Mouse (Mus musculus): Measurements from ENCODE around the gene Bcl2. TPM values are rescaled to one million over a fixed set of nuclear protein-coding genes. Genes with fewer than 3 reads are reported as not detected.

The Bcl2 gene
- total and polyA plus RNA-seq, 3 experiments = 1.2 to 4.9 (median 2.9) TPM

GRCm38 (mm10) chr1:106503910-106504309 lies 210.2 kb downstream of the Bcl2 start:
- Histone ChIP-seq H3K9me3 (replicated peaks) (no peaks in the 10 kb centered on the region), H3K36me3 (replicated peaks) (no peaks in the 10 kb centered on the region), H3K27me3 (ENCODE audit: insufficient read depth, low read length) (no peaks in the 10 kb centered on the region), H3K4me3 (ENCODE audit: low read depth, low read length) (no peak overlapping the region), H3K4me1 (ENCODE audit: insufficient read depth, low read depth, low read length) (no peaks in the 10 kb centered on the region)
- ATAC-seq (ENCODE audit: extremely low read depth, insufficient number of reproducible peaks, low FRiP score, poor library complexity, severe bottlenecking) (no peak), DNase-seq (ENCODE audit: low spot score) (no peak)
- TF ChIP-seq TAL1 (conservative IDR thresholded peaks at IDR 0.05; ENCODE audit: low read depth, low read length) (no peak), POLR2AphosphoS5 (IDR thresholded peaks at IDR 0.05; ENCODE audit: insufficient replicate concordance, low read depth, low read length) (no peak), GATA1 (IDR thresholded peaks at IDR 0.05; ENCODE audit: borderline replicate concordance, low read length) (no peak), CTCF (IDR thresholded peaks at IDR 0.05; ENCODE audit: low read depth, low read length) (no peak), GATA2 (IDR thresholded peaks at IDR 0.05; ENCODE audit: borderline replicate concordance, low read depth, low read length) (no peak)

DNA sequence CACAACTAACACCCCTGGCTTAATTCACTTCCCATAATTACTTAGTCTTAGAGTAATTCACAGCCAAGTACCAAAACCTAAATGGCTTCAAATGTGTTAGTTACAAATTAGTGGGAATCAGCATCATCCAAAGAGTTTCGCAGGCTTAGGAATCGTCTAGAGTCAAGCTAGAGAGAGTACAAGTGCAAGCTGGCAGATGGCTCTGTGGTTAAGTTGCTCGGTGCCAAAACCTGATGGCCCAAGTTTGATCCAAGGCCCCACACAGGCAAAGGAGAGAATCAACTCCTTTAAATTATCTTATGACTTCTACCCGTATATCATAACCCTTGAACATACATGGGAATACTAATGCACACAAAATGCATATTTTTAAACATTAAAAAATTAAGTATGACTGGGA lies 210.7 kb downstream of the Bcl2 start:
- no peak for ATAC-seq (ENCODE audit: extremely low read depth, insufficient number of reproducible peaks, low FRiP score, poor library complexity, severe bottlenecking)
- no peak for DNase-seq (ENCODE audit: low spot score)
- TF ChIP-seq GATA1 (IDR thresholded peaks at IDR 0.05; ENCODE audit: borderline replicate concordance, low read length) (no peak), CTCF (IDR thresholded peaks at IDR 0.05; ENCODE audit: low read depth, low read length) (no peak), TAL1 (conservative IDR thresholded peaks at IDR 0.05; ENCODE audit: low read depth, low read length) (no peak), POLR2AphosphoS5 (IDR thresholded peaks at IDR 0.05; ENCODE audit: insufficient replicate concordance, low read depth, low read length) (no peak), GATA2 (IDR thresholded peaks at IDR 0.05; ENCODE audit: borderline replicate concordance, low read depth, low read length) (no peak)
- Histone ChIP-seq H3K36me3 (replicated peaks) (no peaks in the 10 kb centered on the region), H3K27me3 (ENCODE audit: insufficient read depth, low read length) (no peaks in the 10 kb centered on the region), H3K4me3 (ENCODE audit: low read depth, low read length) (no peak overlapping the region), H3K9me3 (replicated peaks) (no peaks in the 10 kb centered on the region), H3K4me1 (ENCODE audit: insufficient read depth, low read depth, low read length) (no peaks in the 10 kb centered on the region)

DNA sequence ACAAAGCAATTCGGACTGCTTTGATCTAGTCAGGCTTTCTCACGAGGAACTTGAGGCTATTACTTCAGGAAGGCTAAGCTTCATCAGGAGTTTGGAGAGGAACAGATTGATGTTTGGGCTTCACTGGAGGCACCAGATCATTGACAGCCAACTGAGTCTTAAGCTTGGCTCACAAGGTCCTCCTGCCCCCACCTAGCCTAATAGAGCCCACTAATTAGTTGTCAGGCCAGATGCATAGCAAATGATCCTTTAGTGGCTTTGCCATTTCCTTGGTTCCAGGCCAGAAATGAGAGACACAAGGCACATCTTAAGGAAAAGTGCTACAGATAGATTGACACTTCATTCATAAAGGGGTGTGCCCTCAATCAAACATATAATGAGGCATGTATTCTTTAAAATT lies 216.1 kb downstream of the Bcl2 start:
- H3K27me3 ChIP-seq (ENCODE audit: insufficient read depth, low read length) = no peaks in the 10 kb centered on the region
- H3K36me3 ChIP-seq (replicated peaks) = no peaks in the 10 kb centered on the region
- no peak for TF ChIP-seq GATA1 (IDR thresholded peaks at IDR 0.05; ENCODE audit: borderline replicate concordance, low read length)
- TF ChIP-seq GATA2 (IDR thresholded peaks at IDR 0.05; ENCODE audit: borderline replicate concordance, low read depth, low read length) = no peak
- no peak for TF ChIP-seq CTCF (IDR thresholded peaks at IDR 0.05; ENCODE audit: low read depth, low read length)
- TF ChIP-seq TAL1 (conservative IDR thresholded peaks at IDR 0.05; ENCODE audit: low read depth, low read length) = no peak
- TF ChIP-seq POLR2AphosphoS5 (IDR thresholded peaks at IDR 0.05; ENCODE audit: insufficient replicate concordance, low read depth, low read length) = no peak
- H3K4me3 ChIP-seq (ENCODE audit: low read depth, low read length) = no peak overlapping the region
- ATAC-seq (ENCODE audit: extremely low read depth, insufficient number of reproducible peaks, low FRiP score, poor library complexity, severe bottlenecking) (no peak), DNase-seq (ENCODE audit: low spot score) (no peak)
- H3K4me1 ChIP-seq (ENCODE audit: insufficient read depth, low read depth, low read length) = no peaks in the 10 kb centered on the region
- peaks cover 6% of the 10 kb centered on the region for H3K9me3 ChIP-seq (replicated peaks)

Other genes starting within 250 kb of the Bcl2 start
- 15.7 and 27.1 TPM in 2 replicates for gene Kdsr, start 45.5 kb upstream of the Bcl2 start, total RNA-seq (2014; fragmentation: Nextera tagmentation)
- gene Kdsr, start 45.5 kb upstream of the Bcl2 start, total RNA-seq (2017) = 63.9 TPM in 2 replicates
- gene Kdsr, start 45.5 kb upstream of the Bcl2 start, polyA plus RNA-seq (2012) = 5.9 and 9.3 TPM in 2 replicates
- 174 and 200 TPM in 2 replicates for gene Vps4b, start 82.5 kb upstream of the Bcl2 start, total RNA-seq (2014; fragmentation: Nextera tagmentation)
- 159 and 219 TPM in 2 replicates for gene Vps4b, start 82.5 kb upstream of the Bcl2 start, total RNA-seq (2017)
- gene Vps4b, start 82.5 kb upstream of the Bcl2 start, polyA plus RNA-seq (2012) = 51.7 and 63.5 TPM in 2 replicates
- gene Serpinb5, start 146.9 kb upstream of the Bcl2 start, total RNA-seq (2014; fragmentation: Nextera tagmentation) = not detected in 2 replicates
- 0.06 and 0.16 TPM in 2 replicates for gene Serpinb5, start 146.9 kb upstream of the Bcl2 start, total RNA-seq (2017)
- not detected in 2 replicates for gene Serpinb5, start 146.9 kb upstream of the Bcl2 start, polyA plus RNA-seq (2012)
- not detected in 2 replicates for gene Serpinb12, start 220.2 kb upstream of the Bcl2 start, total RNA-seq (2014; fragmentation: Nextera tagmentation)
- gene Serpinb12, start 220.2 kb upstream of the Bcl2 start, total RNA-seq (2017) = 0.06 and 0.11 TPM in 2 replicates
- not detected in 2 replicates for gene Serpinb12, start 220.2 kb upstream of the Bcl2 start, polyA plus RNA-seq (2012)

Data from G1E (cell line).